Mouse (Mus musculus): ENCODE results near the gene Tmem11.

Gene Tmem11

GRCm38 (mm10) chr11:60825191-60825590 is 53.9 kb downstream of the Tmem11 start:
- DNase-seq = no peak

- DNase-seq = no peak
Observed at GRCm38 (mm10) chr11:60823771-60824170, 55.3 kb downstream of the Tmem11 start.

DNA sequence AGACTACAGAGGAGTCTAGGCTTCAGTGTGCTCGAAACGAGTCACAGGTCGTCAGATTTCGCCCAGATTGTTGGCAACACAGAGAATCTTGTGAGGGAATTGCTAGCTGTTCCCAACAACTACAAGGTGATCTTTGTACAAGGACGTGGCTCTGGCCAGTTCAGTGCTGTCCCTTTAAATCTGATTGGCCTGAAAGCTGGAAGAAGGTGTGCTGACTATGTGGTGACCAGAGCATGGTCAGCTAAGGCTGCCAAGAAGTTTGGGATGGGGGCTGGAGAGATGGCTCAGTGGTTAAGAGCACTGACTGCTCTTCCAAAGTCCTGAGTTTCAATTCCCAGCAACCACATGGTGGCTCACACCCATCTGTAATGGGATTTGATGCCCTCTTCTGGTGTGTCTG is 62.7 kb downstream of the Tmem11 start:
- no peak for DNase-seq

Measured in cerebellum, postnatal 36 days (tissue).